In the genomic region with DNA sequence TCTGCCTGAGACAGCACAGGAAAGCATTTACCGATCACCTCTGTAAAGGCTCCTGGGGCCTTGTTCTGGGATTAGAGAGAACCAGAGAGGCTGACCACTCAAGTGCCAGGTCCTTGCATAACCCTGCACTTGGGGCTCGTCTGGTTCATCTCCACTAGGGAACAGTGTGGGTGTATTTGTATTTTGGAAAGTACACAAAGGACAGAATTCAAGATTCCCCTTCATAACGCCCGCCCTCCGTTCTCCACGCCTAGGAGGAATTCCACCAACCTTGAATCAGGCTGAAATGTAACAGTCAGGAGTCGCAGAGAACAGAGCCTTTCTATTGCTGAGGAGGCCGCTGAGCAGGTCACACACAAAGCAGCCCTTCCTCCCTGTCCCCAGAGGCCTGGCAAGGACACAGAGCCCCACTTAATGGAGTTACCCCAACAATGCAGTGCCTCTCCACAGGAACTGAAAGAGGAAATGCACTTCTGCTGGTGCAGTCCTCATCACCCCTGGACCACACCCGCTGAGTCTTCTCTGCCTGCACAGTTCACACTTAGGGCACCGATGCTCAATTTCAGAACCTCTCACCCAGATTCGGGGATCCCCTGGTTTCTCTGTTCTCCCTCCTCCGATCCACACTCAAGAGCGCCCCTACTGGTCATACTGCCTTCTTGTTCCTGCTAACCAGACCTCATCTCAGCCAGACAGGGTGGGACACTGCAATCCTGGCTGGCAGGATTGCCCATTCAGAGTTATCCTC, we compare ENCODE assay signal across 8 mouse cellular contexts. TPM values are rescaled to one million over a fixed set of nuclear protein-coding genes. Genes with fewer than 3 reads are reported as not detected.
DNase-seq lines count a peak whose midpoint lies in the region; ATAC-seq and TF ChIP-seq lines count a peak whose summit lies in the region.

No protein-coding gene starts in this region.

- peak; percentile 92 for DNase-seq in midbrain, embryonic 11.5 days (ENCODE audit: low spot score, missing footprints)
- DNase-seq in R1 (ENCODE audit: low read depth, low spot score), result peak; percentile 88
- peak; percentile 54 to 79 for DNase-seq in cerebellum, postnatal 25 days
- peak; percentile 59 for DNase-seq in heart, adult 8-10 months (ENCODE audit: low spot score)
- DNase-seq in limb, embryonic 14.5 days (ENCODE audit: low spot score), result peak; percentile 31
- DNase-seq in neural tube, embryonic 10.5 days (ENCODE audit: extremely low spot score, low spot score), result peak; percentile 31
- DNase-seq in thymus, postnatal 25 days, result peak; percentile 53

- no peak overlapping the region for H3K4me3 ChIP-seq in midbrain, embryonic 11.5 days (ENCODE audit: low read depth, low read length)
- H3K4me3 ChIP-seq in midbrain, embryonic 16.5 days (ENCODE audit: low read depth, low read length), result no peak overlapping the region
- no peak overlapping the region for H3K4me3 ChIP-seq in limb, embryonic 14.5 days (replicated peaks; ENCODE audit: low read length)

- no peak overlapping the region for H3K4me2 ChIP-seq in midbrain, embryonic 11.5 days
- H3K4me2 ChIP-seq in midbrain, embryonic 16.5 days (ENCODE audit: low read length), result no peak overlapping the region
- H3K4me2 ChIP-seq in limb, embryonic 14.5 days (replicated peaks; ENCODE audit: low read depth, low read length, severe bottlenecking), result no peak overlapping the region

- H3K4me1 ChIP-seq in midbrain, embryonic 11.5 days (ENCODE audit: control insufficient read depth, insufficient read depth, low read length), result no peaks in the 10 kb centered on the region
- H3K4me1 ChIP-seq in midbrain, embryonic 16.5 days (ENCODE audit: control insufficient read depth, insufficient read depth, low read length), result no peaks in the 10 kb centered on the region; the same call in 1 of the 2 replicates
- H3K4me1 ChIP-seq in limb, embryonic 14.5 days (ENCODE audit: control insufficient read depth, insufficient read depth, low read length), result peaks cover 4% of the 10 kb centered on the region; the same call in 1 of the 2 replicates

- no peak for TF ChIP-seq POLR2A in limb, embryonic 14.5 days (IDR thresholded peaks at IDR 0.05; ENCODE audit: borderline replicate concordance, extremely low read depth, insufficient read depth, insufficient read length)

- 0 out of 2 replicates have a peak, but pooled peaks have one; percentile 28 for ATAC-seq in midbrain, embryonic 11.5 days (ENCODE audit: low FRiP score)
- ATAC-seq in midbrain, embryonic 16.5 days, result no peak
- ATAC-seq in limb, embryonic 14.5 days (ENCODE audit: low FRiP score, low read depth), result no peak

- no peaks in the 10 kb centered on the region for H3K27me3 ChIP-seq in midbrain, embryonic 11.5 days (ENCODE audit: control insufficient read depth, insufficient read depth, low read length)
- H3K27me3 ChIP-seq in midbrain, embryonic 16.5 days (ENCODE audit: control insufficient read depth, insufficient read depth, low read depth, low read length), result no peaks in the 10 kb centered on the region
- H3K27me3 ChIP-seq in limb, embryonic 14.5 days (ENCODE audit: control insufficient read depth, insufficient read depth, low read length), result no peaks in the 10 kb centered on the region

- no peak overlapping the region for H3K9ac ChIP-seq in midbrain, embryonic 11.5 days (ENCODE audit: low read length)
- H3K9ac ChIP-seq in midbrain, embryonic 16.5 days (ENCODE audit: low read depth, low read length), result no peak overlapping the region
- H3K9ac ChIP-seq in limb, embryonic 14.5 days (ENCODE audit: low read depth, low read length, severe bottlenecking), result no peak overlapping the region

- WGBS in midbrain, embryonic 11.5 days, result 76% methylated on average over 13 of the region's 13 CpGs
- WGBS in midbrain, embryonic 16.5 days, result 73% methylated on average over 13 of the region's 13 CpGs
- 81% methylated on average over 13 of the region's 13 CpGs for WGBS in limb, embryonic 14.5 days

- no peaks in the 10 kb centered on the region for H3K9me3 ChIP-seq in midbrain, embryonic 11.5 days (ENCODE audit: control insufficient read depth, low read length)
- no peaks in the 10 kb centered on the region for H3K9me3 ChIP-seq in midbrain, embryonic 16.5 days (replicated peaks; ENCODE audit: control insufficient read depth, low read length, poor library complexity, severe bottlenecking)
- no peaks in the 10 kb centered on the region for H3K9me3 ChIP-seq in limb, embryonic 14.5 days (ENCODE audit: control insufficient read depth, low read length)

- 0 out of 2 replicates have a peak, but pooled peaks cover 4% of the 10 kb centered on the region for H3K36me3 ChIP-seq in midbrain, embryonic 11.5 days (ENCODE audit: control insufficient read depth, insufficient read depth, low read length)
- peaks cover 3% of the 10 kb centered on the region; the same call in 1 of the 2 replicates for H3K36me3 ChIP-seq in midbrain, embryonic 16.5 days (ENCODE audit: control insufficient read depth, insufficient read depth, low read length)
- H3K36me3 ChIP-seq in limb, embryonic 14.5 days (ENCODE audit: control insufficient read depth, insufficient read depth, low read length), result peaks cover 37% of the 10 kb centered on the region

- H3K27ac ChIP-seq in midbrain, embryonic 11.5 days (ENCODE audit: low read depth, low read length), result no peak overlapping the region
- no peak overlapping the region for H3K27ac ChIP-seq in midbrain, embryonic 16.5 days (ENCODE audit: low read length)
- no peak overlapping the region for H3K27ac ChIP-seq in limb, embryonic 14.5 days (replicated peaks; ENCODE audit: low read depth, low read length)

RNA-seq across cellular contexts. Expression of gene Xpnpep1, which starts 20.1 kb away (rescaled TPM):
- 148 and 150 TPM in 2 replicates for polyA plus RNA-seq in midbrain, embryonic 11.5 days (2014; fragmentation: Nextera tagmentation; extraction: Ambion mirVana)
- 114 and 132 TPM in 2 replicates for polyA plus RNA-seq in midbrain, embryonic 16.5 days (2015; fragmentation: Nextera tagmentation; extraction: Ambion mirVana)
- 10 to 100 TPM; 52.4 to 81.0 (median 72.0) TPM for total RNA-seq in heart, adult 8-10 months (2022)
- 101 and 111 TPM in 2 replicates for polyA plus RNA-seq in limb, embryonic 14.5 days (2012; rRNA removed)
- polyA plus RNA-seq in limb, embryonic 14.5 days (2014; fragmentation: Nextera tagmentation; extraction: Ambion mirVana), result 157 and 159 TPM in 2 replicates

Comparison
In these comparisons a context has a peak if more than half of its experiments do, and no peak if none do; other contexts are left out.
1. DNase-seq: peak in every context shown above with its lines; median percentile 92 in midbrain, embryonic 11.5 days; 88 in R1; 66 in cerebellum, postnatal 25 days; 59 in heart, adult 8-10 months; 53 in thymus, postnatal 25 days; 31 in limb, embryonic 14.5 days; 31 in neural tube, embryonic 10.5 days.